Mouse (Mus musculus): ENCODE measurements at regions not wholly inside any gene's neighbourhood (a gene's known extent, or its start where the extent isn't known, plus 50 kb on each side); places are given as distances from the start of the nearest gene placed in this dataset.

DNA sequence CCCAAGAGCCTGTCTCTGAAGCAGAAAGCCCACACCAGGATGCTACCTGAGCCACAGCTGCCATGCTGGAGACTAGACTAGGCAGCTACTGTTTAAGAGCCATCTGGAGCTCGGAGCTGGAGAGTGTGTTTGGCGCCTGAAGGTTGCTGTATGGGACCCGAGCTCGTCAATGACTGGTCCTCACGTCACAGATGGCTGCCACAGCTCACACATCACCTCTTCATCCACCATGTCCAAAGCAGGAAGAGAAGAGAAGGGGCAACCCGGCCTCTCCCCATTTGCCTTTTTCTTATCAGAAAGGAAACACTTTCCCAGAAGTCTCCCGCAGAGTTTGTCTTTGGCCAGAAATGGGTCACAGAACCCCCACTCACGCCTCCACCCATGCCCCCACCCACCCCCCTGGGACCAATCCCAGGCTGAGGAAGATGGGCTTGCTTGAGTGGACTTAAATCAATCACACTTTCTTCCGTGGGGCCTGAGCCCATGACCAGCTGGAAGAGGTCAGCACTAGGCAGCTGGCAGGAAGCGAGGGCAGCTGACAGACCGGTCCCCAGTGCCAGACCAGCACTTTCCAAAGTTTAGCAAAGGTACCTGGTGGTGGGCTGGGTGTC, 53.5 kb upstream of the Ptpn1 start:
- Histone ChIP-seq H3K27ac (ENCODE audit: low read length) (no peak overlapping the region), H3K4me1 (ENCODE audit: control insufficient read depth, insufficient read depth, low read length) (no peaks in the 10 kb centered on the region), H3K9me3 (replicated peaks; ENCODE audit: control insufficient read depth, low read length) (no peaks in the 10 kb centered on the region), H3K4me3 (replicated peaks; ENCODE audit: low read length) (no peak overlapping the region), H3K4me2 (ENCODE audit: low read depth, low read length) (no peak overlapping the region), H3K9ac (ENCODE audit: low read length) (peak overlapping the region; percentile 39; the same call in 1 of the 2 replicates), H3K36me3 (ENCODE audit: control insufficient read depth, insufficient read depth, low read length) (no peaks in the 10 kb centered on the region), H3K27me3 (ENCODE audit: control insufficient read depth, insufficient read depth, low read length) (no peaks in the 10 kb centered on the region)
- 39% methylated on average over 11 of the region's 11 CpGs for WGBS
- ATAC-seq (ENCODE audit: insufficient read depth, low FRiP score): no peak

DNA sequence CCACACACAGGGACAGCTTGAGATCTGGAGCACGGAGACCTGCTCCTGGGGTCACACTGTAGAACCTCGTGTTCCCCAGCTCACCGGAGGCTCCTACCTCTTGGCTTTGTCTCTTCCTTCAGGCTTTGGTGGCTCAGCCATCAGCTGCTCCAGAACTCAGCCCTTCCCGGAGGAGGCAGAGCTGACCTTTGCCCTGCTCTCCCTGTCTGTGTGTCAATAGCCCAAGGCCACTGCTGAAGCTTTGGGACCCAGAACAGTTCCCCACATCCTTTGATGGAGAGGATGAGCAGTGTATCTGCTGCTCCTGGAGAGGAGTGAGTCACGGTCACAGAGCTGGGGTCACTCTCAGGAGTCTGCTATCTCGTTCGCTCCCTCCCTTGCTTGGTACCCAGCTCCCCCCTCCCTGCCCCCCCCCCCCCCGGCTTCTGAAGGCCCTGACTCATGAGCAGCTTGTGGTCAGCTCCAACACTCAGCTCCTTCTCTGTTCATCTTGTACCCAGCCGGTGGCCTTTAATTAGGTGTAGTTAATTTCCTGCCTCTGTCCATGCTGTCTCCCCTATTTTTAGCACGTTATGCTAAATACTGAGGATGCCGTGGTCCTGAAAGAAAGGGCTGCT, 54.5 kb upstream of the Ptpn1 start:
- no peaks in the 10 kb centered on the region for H3K9me3 ChIP-seq (replicated peaks; ENCODE audit: control insufficient read depth, low read length)
- no peak overlapping the region for H3K27ac ChIP-seq (ENCODE audit: low read length)
- H3K27me3 ChIP-seq (ENCODE audit: control insufficient read depth, insufficient read depth, low read length): no peaks in the 10 kb centered on the region
- no peak overlapping the region for H3K4me3 ChIP-seq (replicated peaks; ENCODE audit: low read length)
- no peak overlapping the region for H3K9ac ChIP-seq (ENCODE audit: low read length)
- H3K4me1 ChIP-seq (ENCODE audit: control insufficient read depth, insufficient read depth, low read length): no peaks in the 10 kb centered on the region
- no peak for ATAC-seq (ENCODE audit: insufficient read depth, low FRiP score)
- no peak overlapping the region for H3K4me2 ChIP-seq (ENCODE audit: low read depth, low read length)
- WGBS: 50% methylated on average over 11 of the region's 11 CpGs
- H3K36me3 ChIP-seq (ENCODE audit: control insufficient read depth, insufficient read depth, low read length): no peaks in the 10 kb centered on the region

DNA sequence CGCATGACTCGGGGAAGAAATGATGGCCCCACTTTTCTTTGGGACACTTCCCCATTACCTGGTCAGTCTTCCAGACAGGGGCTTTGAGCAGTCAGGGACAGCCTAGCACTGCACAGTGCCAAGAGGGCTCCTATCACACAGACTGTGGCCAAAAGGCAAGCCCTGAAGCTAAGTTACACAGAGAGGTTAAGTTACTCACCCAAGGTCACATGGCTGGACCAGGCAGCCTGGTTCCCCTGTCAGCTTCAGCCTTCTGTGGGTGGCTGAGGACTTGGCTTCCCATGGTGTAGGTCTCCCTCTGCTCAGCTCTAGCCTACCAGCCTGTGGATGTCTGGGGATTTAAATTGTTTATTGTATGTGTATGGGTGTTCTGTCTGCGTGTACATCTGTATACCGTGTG, 59.4 kb upstream of the Ptpn1 start:
- Histone ChIP-seq H3K36me3 (ENCODE audit: control insufficient read depth, insufficient read depth, low read length) (no peaks in the 10 kb centered on the region), H3K4me1 (ENCODE audit: control insufficient read depth, insufficient read depth, low read length) (peaks cover under 1% of the 10 kb centered on the region; the same call in 1 of the 2 replicates), H3K27ac (ENCODE audit: low read length) (no peak overlapping the region), H3K4me2 (ENCODE audit: low read depth, low read length) (no peak overlapping the region), H3K4me3 (replicated peaks; ENCODE audit: low read length) (no peak overlapping the region), H3K9ac (ENCODE audit: low read length) (no peak overlapping the region), H3K27me3 (ENCODE audit: control insufficient read depth, insufficient read depth, low read length) (no peaks in the 10 kb centered on the region), H3K9me3 (replicated peaks; ENCODE audit: control insufficient read depth, low read length) (no peaks in the 10 kb centered on the region)
- WGBS: 80% methylated on average over 4 of the region's 4 CpGs
- no peak for ATAC-seq (ENCODE audit: insufficient read depth, low FRiP score)

DNA sequence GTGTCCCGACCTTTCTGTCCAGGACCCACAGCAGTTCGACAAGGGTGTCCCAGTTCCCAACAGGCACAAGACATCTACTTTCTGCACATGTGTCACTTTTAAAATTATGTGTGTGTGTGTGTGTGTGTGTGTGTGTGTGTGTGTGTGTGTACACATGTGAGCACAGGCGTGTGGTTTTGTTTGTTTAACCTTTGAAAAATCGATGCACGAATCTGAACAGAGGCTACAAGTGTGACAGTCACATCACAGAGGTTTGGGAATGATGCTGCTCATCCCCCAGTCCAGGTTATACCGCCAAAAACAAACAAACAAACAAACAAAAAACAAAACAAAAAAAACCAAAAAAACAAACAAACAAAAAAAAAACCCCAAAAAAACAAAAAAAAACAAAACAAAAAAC, 61.7 kb upstream of the Ptpn1 start:
- H3K9me3 ChIP-seq (replicated peaks; ENCODE audit: control insufficient read depth, low read length): no peaks in the 10 kb centered on the region
- no peak overlapping the region for H3K4me2 ChIP-seq (ENCODE audit: low read depth, low read length)
- H3K27ac ChIP-seq (ENCODE audit: low read length): no peak overlapping the region
- H3K36me3 ChIP-seq (ENCODE audit: control insufficient read depth, insufficient read depth, low read length): no peaks in the 10 kb centered on the region
- 69% methylated on average over 6 of the region's 6 CpGs for WGBS
- H3K27me3 ChIP-seq (ENCODE audit: control insufficient read depth, insufficient read depth, low read length): no peaks in the 10 kb centered on the region
- H3K9ac ChIP-seq (ENCODE audit: low read length): no peak overlapping the region
- H3K4me3 ChIP-seq (replicated peaks; ENCODE audit: low read length): no peak overlapping the region
- H3K4me1 ChIP-seq (ENCODE audit: control insufficient read depth, insufficient read depth, low read length): peaks cover 20% of the 10 kb centered on the region
- ATAC-seq (ENCODE audit: insufficient read depth, low FRiP score): no peak

- peak overlapping the region; percentile 59 for H3K27ac ChIP-seq (ENCODE audit: low read length)
- H3K9ac ChIP-seq (ENCODE audit: low read length): peak overlapping the region; percentile 22; the same call in 1 of the 2 replicates
- ATAC-seq (ENCODE audit: insufficient read depth, low FRiP score): peak; percentile 70; the same call in 1 of the 2 replicates
- WGBS: 26% methylated on average over 10 of the region's 10 CpGs
- no peak overlapping the region for H3K4me2 ChIP-seq (ENCODE audit: low read depth, low read length)
- no peaks in the 10 kb centered on the region for H3K36me3 ChIP-seq (ENCODE audit: control insufficient read depth, insufficient read depth, low read length)
- H3K27me3 ChIP-seq (ENCODE audit: control insufficient read depth, insufficient read depth, low read length): no peaks in the 10 kb centered on the region
- peaks cover 36% of the 10 kb centered on the region for H3K4me1 ChIP-seq (ENCODE audit: control insufficient read depth, insufficient read depth, low read length)
- H3K9me3 ChIP-seq (replicated peaks; ENCODE audit: control insufficient read depth, low read length): no peaks in the 10 kb centered on the region
- H3K4me3 ChIP-seq (replicated peaks; ENCODE audit: low read length): no peak overlapping the region
Observed at GRCm38 (mm10) chr2:167866751-167867150, 65.1 kb upstream of the Ptpn1 start.

- H3K27ac ChIP-seq (ENCODE audit: low read length): peak overlapping the region; percentile 52; the same call in 1 of the 2 replicates
- H3K9me3 ChIP-seq (replicated peaks; ENCODE audit: control insufficient read depth, low read length): no peaks in the 10 kb centered on the region
- no peak overlapping the region for H3K4me3 ChIP-seq (replicated peaks; ENCODE audit: low read length)
- 73% methylated on average over 3 of the region's 3 CpGs for WGBS
- no peak overlapping the region for H3K4me2 ChIP-seq (ENCODE audit: low read depth, low read length)
- ATAC-seq (ENCODE audit: insufficient read depth, low FRiP score): no peak
- H3K9ac ChIP-seq (ENCODE audit: low read length): no peak overlapping the region
- no peaks in the 10 kb centered on the region for H3K27me3 ChIP-seq (ENCODE audit: control insufficient read depth, insufficient read depth, low read length)
- H3K36me3 ChIP-seq (ENCODE audit: control insufficient read depth, insufficient read depth, low read length): no peaks in the 10 kb centered on the region
- peaks cover 37% of the 10 kb centered on the region for H3K4me1 ChIP-seq (ENCODE audit: control insufficient read depth, insufficient read depth, low read length)
Observed at GRCm38 (mm10) chr2:167865525-167865924, 66.3 kb upstream of the Ptpn1 start.

- H3K4me3 ChIP-seq (replicated peaks; ENCODE audit: low read length): no peak overlapping the region
- H3K4me2 ChIP-seq (ENCODE audit: low read depth, low read length): no peak overlapping the region
- no peaks in the 10 kb centered on the region for H3K27me3 ChIP-seq (ENCODE audit: control insufficient read depth, insufficient read depth, low read length)
- 59% methylated on average over 7 of the region's 7 CpGs for WGBS
- H3K9me3 ChIP-seq (replicated peaks; ENCODE audit: control insufficient read depth, low read length): no peaks in the 10 kb centered on the region
- H3K27ac ChIP-seq (ENCODE audit: low read length): peak overlapping the region; percentile 73
- no peak overlapping the region for H3K9ac ChIP-seq (ENCODE audit: low read length)
- peaks cover 45% of the 10 kb centered on the region for H3K4me1 ChIP-seq (ENCODE audit: control insufficient read depth, insufficient read depth, low read length)
- no peaks in the 10 kb centered on the region for H3K36me3 ChIP-seq (ENCODE audit: control insufficient read depth, insufficient read depth, low read length)
- no peak for ATAC-seq (ENCODE audit: insufficient read depth, low FRiP score)
Observed at GRCm38 (mm10) chr2:167864672-167865071, 67.2 kb upstream of the Ptpn1 start.

- Histone ChIP-seq H3K4me3 (replicated peaks; ENCODE audit: low read length) (no peak overlapping the region), H3K4me1 (ENCODE audit: control insufficient read depth, insufficient read depth, low read length) (peaks cover 49% of the 10 kb centered on the region), H3K27me3 (ENCODE audit: control insufficient read depth, insufficient read depth, low read length) (no peaks in the 10 kb centered on the region), H3K27ac (ENCODE audit: low read length) (peak overlapping the region; percentile 73), H3K36me3 (ENCODE audit: control insufficient read depth, insufficient read depth, low read length) (no peaks in the 10 kb centered on the region), H3K9ac (ENCODE audit: low read length) (no peak overlapping the region), H3K9me3 (replicated peaks; ENCODE audit: control insufficient read depth, low read length) (no peaks in the 10 kb centered on the region), H3K4me2 (ENCODE audit: low read depth, low read length) (no peak overlapping the region)
- WGBS: 31% methylated on average over 8 of the region's 8 CpGs
- no peak for ATAC-seq (ENCODE audit: insufficient read depth, low FRiP score)
Observed at GRCm38 (mm10) chr2:167864228-167864627, 67.6 kb upstream of the Ptpn1 start.

- Histone ChIP-seq H3K4me2 (ENCODE audit: low read depth, low read length) (no peak overlapping the region), H3K27ac (ENCODE audit: low read length) (peak overlapping the region; percentile 73), H3K4me3 (replicated peaks; ENCODE audit: low read length) (no peak overlapping the region), H3K27me3 (ENCODE audit: control insufficient read depth, insufficient read depth, low read length) (no peaks in the 10 kb centered on the region), H3K36me3 (ENCODE audit: control insufficient read depth, insufficient read depth, low read length) (no peaks in the 10 kb centered on the region), H3K4me1 (ENCODE audit: control insufficient read depth, insufficient read depth, low read length) (peaks cover 50% of the 10 kb centered on the region), H3K9me3 (replicated peaks; ENCODE audit: control insufficient read depth, low read length) (no peaks in the 10 kb centered on the region), H3K9ac (ENCODE audit: low read length) (0 out of 2 replicates have a peak overlapping the region, but pooled peaks have one; percentile 5)
- no peak for ATAC-seq (ENCODE audit: insufficient read depth, low FRiP score)
- 68% methylated on average over 6 of the region's 6 CpGs for WGBS
Observed at GRCm38 (mm10) chr2:167863616-167864015, 68.2 kb upstream of the Ptpn1 start.
